Mouse (Mus musculus) thymus, adult 18-20 months (tissue): ENCODE measurements around the gene Zglp1.

ENCODE experiments used
- DNase-seq, 2 experiments: peaks; one replicate each; pipeline ENCODE4 v3.0.0; 2022; ENCODE audit warnings: mixed read lengths in 2 of 2

Gene Zglp1

DNA sequence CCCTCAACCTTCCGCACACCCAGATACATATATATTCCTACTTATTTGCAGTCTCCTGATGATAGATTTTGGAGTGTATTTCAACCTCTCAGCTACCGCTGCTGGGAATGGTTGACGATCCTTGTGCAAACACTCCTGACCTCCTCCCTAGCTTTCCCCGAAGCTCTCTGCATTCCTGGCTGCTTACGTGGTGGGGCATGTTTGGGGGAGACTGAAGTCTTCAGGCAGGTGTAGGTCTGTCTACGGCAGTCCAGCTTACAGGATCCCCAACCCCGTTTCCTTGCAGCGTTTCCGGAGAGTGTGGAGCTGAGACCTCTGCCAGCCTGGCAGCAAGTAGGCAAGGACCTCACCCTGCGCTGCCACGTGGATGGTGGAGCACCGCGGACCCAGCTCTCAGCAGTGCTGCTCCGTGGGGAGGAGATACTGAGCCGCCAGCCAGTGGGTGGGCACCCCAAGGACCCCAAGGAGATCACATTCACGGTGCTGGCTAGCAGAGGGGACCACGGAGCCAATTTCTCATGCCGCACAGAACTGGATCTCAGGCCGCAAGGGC, 41.6 kb downstream of the Zglp1 start:
- DNase-seq, result no peak

DNA sequence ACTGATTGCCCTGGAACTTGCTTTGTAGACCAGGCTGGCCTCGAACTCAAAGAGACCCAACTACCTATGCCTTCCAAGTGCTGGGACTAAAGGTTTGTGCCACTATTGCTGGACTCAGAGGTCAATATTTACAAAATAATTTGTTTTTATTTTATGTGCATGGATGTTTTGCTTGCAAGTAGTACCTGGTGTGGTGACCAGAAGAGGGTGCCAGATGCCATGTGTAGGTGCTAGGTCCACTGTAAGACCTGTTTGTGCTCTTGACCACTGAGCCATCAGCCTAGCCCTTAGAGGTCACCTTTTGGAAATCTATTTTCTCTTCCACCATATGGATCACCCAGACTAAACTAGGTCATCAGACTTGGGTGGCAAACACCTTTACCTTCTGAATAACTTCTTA, 44.2 kb downstream of the Zglp1 start:
- no peak for DNase-seq

- no peak for DNase-seq
Observed at GRCm38 (mm10) chr9:21022288-21022687, 44.6 kb downstream of the Zglp1 start.

DNA sequence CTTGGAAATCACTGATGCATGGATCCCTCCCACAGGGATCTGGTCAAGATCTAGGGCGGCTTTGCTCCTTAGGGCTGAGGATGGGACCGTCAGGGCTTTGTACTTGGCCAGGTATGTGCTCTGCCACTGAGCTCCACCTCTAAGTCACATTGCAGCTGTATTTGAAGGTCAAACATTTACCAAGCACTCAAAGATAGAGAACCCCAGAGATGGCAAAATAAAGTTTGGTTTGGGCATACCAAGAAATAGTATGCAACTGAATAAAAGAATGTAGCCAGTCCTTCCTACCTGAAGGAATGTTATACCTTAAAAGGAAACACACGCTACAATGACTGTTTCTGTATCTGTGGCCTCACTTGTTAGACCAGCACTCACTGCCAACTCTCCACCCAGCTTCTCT, 45.5 kb downstream of the Zglp1 start:
- no peak for DNase-seq

DNA sequence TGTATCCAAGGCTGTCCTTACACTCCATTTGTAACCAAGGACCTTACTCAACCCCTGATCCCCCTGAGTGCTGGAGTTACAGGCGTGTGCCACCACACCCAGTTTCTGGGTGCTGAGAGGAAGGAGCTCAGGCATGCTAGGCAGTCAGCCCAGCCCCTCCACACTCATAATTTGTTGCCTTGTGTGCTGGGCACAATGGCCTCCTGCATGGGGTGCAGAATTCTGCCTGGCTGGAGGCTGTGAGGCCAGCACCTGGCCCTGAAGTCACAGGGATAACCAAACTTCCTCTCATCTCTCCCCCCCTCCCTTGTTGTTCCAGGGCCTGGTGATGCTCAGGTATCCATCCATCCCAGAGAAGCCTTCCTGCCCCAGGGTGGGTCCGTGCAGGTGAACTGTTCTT, 48.3 kb downstream of the Zglp1 start:
- DNase-seq, result no peak

- DNase-seq, result peak in 1 of 2 experiments; percentile 35
Observed at GRCm38 (mm10) chr9:21017177-21017575, 49.7 kb downstream of the Zglp1 start.

- DNase-seq, result peak in 1 of 2 experiments; percentile 35
Observed at GRCm38 (mm10) chr9:21016331-21017176, 50.3 kb downstream of the Zglp1 start.

DNA sequence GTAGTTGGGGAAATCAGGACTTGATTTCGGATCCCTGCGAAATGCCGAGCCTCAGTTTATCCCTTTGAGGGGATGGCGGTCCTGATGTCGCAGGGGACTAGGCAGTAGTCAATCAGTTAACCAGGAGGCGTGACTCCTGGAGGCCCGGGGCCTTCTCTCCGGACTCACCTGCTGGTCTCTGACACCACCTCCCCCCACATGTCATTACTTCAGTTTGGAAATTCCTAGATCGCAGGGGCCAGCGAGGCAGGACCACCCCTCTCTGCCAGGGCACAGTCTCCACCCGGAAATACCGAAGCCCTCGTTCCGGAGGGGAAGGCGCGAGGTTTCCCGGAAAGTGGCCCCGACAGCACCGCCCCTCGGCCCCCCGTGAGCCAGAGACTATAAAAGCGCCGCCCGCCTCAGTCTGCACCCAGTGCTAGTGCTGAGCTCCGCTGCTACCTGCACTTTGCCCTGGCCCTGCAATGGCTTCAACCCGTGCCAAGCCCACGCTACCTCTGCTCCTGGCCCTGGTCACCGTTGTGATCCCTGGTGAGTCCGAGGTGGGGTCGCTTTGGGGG, 51.2 kb downstream of the Zglp1 start, which contains the start of gene Icam1:
Gene Icam1 (plus strand): TSS at position 415 of the 560 bp plus-strand sequence.
- peak; percentile 75 to 80 for DNase-seq

DNA sequence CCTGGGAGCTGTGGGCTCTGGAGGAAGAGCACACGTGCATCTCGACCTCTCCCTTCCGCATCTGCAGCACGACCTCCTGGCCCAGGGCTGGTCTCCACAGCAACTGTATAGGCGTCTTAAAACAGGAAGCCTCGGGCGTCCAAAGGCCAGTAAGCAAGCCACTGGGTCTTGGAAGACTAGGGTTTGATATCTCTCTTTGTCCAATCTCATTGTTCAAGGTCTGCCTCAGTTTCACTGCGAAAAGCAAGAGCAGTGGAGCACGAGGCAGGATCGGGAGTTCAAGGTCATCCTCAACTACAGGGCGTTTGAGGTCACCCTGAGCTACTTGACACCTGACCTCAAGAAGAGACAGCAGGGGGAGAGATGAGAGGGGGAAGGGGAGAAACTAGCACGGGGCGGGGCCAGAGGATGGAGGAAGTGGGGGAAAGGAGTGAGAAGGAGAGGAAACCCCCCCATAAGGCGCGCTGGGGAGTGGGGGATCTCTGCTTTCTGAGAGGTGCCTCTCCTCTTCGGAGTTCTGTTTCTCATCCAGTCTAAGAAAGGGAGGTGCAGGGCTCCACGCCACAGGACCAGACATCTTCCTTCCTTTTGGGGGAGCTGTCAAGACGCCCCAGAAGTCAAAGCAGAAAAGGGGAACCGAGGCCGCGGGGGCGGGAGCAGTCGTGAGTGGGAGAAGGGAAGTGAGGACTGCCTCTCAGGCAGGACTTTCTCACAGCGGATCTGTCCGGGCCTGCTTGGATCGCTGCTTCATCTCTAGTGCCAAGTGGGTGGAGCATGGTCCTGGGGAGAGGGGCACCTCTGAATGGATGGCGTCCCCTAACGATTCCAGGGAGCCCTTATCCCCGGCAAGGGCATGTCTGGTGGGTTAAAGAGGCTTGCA, 52.0 kb downstream of the Zglp1 start:
- DNase-seq, result peak; percentile 57 to 68
